Mouse (Mus musculus): ENCODE results near the gene Cc2d1a. TPM values are rescaled to one million over a fixed set of nuclear protein-coding genes. Genes with fewer than 3 reads are reported as not detected.
A peak's percentile ranks its signal among the peaks of the same experiment; 100 is the strongest.

The Cc2d1a gene
- polyA plus RNA-seq, 1 experiment from 2014 or later, result 15.3 TPM

DNA sequence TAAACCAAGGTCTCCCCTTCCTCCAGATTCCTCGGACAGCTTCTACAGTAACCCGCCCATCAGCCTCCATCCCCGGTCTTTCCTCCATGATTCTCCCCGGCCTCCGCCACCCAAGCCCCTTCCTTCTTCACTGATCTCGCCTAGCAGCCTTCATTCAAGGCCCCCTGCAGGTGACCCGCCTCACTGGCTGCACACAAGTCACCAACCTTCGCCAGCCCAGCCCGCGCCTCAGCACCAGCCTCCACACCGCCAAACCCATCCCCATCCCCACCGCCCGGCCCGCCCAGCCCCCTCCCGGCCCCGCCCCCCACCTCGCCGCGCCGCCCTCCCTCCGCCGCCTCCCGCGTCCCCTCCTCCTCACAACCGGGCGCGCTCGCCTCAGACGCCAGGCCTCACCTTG is 43.5 kb downstream of the Cc2d1a start:
- WGBS, result 1% methylated on average over 24 of the region's 29 CpGs

DNA sequence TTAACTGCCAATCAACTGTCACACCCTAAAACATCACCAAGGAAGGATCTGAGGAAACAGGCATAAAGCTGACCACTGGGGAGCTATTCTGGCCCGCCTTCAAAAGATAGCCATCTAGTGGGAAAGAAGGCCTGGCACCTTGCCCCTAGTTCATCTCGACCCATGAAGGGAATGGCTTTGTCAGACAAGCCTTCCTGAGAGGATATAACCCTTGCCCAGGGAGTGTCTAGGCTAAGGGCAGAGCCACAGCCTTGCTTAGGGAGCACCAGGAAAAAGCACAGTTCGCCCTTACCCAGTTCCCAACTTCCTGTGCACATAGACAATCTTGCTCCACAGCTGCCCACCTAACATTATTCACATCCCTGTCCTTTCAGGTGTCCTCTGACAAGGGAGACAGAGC is 44.1 kb downstream of the Cc2d1a start:
- Histone ChIP-seq H3K27ac (replicated peaks) (peak overlapping the region; percentile 81; the same call in 1 of the 2 replicates), H3K9me3 (peaks cover 4% of the 10 kb centered on the region; the same call in 1 of the 2 replicates), H3K4me1 (peaks cover 28% of the 10 kb centered on the region), H3K9ac (peak overlapping the region; percentile 83), H3K4me2 (peak overlapping the region; percentile 87), H3K4me3 (peak overlapping the region; percentile 63), H3K27me3 (replicated peaks) (no peaks in the 10 kb centered on the region), H3K36me3 (peaks cover 42% of the 10 kb centered on the region)
- no peak for ATAC-seq (ENCODE audit: extremely low read depth, insufficient number of reproducible peaks, low FRiP score, low TSS enrichment)
- WGBS, result 48% methylated on average over 3 of the region's 3 CpGs

More for the DNA sequence above, 43.5 kb downstream of the Cc2d1a start:
- H3K36me3 ChIP-seq, result peaks cover 36% of the 10 kb centered on the region
- peaks cover 28% of the 10 kb centered on the region for H3K4me1 ChIP-seq
- H3K4me2 ChIP-seq, result peak overlapping the region; percentile 87
- H3K9me3 ChIP-seq, result peaks cover 4% of the 10 kb centered on the region; the same call in 1 of the 2 replicates
- H3K27ac ChIP-seq (replicated peaks), result peak overlapping the region; percentile 81
- ATAC-seq (ENCODE audit: extremely low read depth, insufficient number of reproducible peaks, low FRiP score, low TSS enrichment), result peak; percentile 72
- peak overlapping the region; percentile 63 for H3K4me3 ChIP-seq
- no peaks in the 10 kb centered on the region for H3K27me3 ChIP-seq (replicated peaks)
- H3K9ac ChIP-seq, result peak overlapping the region; percentile 83

DNA sequence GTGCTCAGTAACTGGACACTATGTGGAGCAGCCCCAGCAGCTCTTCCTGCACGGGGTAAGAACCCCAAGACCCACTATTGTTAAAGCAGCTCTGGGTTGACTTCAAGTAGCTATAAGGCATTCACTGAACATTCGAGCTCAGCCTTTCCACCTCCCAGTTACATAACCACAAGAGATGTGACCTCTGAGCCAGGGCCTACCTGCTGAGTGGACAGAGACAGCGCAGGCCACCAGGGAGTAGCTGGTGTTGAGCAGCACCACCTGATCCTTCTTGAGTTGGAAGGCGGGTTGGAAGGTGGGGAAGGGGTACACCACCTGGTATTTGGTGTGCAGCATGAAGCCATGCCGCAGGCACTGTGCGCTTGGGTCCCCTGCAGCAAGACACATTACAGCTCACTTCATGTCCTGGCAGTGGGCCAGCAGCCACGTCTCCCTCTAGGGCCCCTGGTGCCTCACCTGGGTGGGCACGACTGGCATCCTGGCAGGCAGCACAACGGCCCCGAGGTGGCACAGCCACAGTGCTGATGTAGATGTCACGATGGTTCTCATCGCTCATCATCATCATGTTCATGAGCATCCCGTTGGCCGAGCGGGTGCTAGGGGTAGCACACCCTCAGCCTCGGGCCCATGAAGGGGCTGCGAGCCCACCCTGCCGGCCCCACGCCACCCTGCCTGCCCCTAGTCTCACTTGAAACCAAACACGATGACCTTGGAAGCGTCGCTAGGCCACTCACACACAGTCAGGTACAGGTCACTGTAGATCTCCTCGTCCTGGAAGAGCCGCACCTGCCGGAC is 46.1 kb downstream of the Cc2d1a start:
- peaks cover 62% of the 10 kb centered on the region for H3K36me3 ChIP-seq

DNA sequence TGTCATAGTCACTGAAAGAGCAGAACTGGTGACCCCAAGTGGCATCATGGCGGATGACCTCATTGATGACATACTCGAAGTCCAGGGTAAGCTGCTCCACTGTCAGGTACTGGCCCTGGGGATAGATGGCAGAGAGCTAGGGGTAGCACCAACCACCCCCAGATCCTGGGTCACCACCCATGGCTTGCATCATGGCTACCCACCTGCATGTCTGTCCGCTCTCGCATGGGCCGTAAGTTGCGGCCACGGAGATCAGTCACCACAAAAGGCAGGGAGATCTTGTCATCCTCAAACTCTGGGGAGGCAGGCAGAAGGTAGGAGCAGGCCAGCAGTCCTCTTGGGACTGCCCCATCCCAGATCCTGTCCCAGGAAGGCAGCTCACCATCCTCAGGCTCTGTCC is 49.4 kb downstream of the Cc2d1a start:
- Histone ChIP-seq H3K9me3 (no peaks in the 10 kb centered on the region), H3K27me3 (replicated peaks) (no peaks in the 10 kb centered on the region), H3K27ac (replicated peaks) (no peak overlapping the region), H3K36me3 (peaks cover 93% of the 10 kb centered on the region), H3K9ac (no peak overlapping the region), H3K4me2 (no peak overlapping the region), H3K4me1 (peaks cover 14% of the 10 kb centered on the region), H3K4me3 (no peak overlapping the region)
- ATAC-seq (ENCODE audit: extremely low read depth, insufficient number of reproducible peaks, low FRiP score, low TSS enrichment), result no peak
- WGBS, result 89% methylated on average over 7 of the region's 7 CpGs

More for the DNA sequence above, 46.1 kb downstream of the Cc2d1a start:
- 89% methylated on average over 25 of the region's 25 CpGs for WGBS
- peaks cover 28% of the 10 kb centered on the region for H3K4me1 ChIP-seq
- no peak overlapping the region for H3K4me3 ChIP-seq
- no peak overlapping the region for H3K4me2 ChIP-seq
- H3K9ac ChIP-seq, result no peak overlapping the region
- no peak overlapping the region for H3K27ac ChIP-seq (replicated peaks)
- no peak for ATAC-seq (ENCODE audit: extremely low read depth, insufficient number of reproducible peaks, low FRiP score, low TSS enrichment)
- no peaks in the 10 kb centered on the region for H3K27me3 ChIP-seq (replicated peaks)
- no peaks in the 10 kb centered on the region for H3K9me3 ChIP-seq

DNA sequence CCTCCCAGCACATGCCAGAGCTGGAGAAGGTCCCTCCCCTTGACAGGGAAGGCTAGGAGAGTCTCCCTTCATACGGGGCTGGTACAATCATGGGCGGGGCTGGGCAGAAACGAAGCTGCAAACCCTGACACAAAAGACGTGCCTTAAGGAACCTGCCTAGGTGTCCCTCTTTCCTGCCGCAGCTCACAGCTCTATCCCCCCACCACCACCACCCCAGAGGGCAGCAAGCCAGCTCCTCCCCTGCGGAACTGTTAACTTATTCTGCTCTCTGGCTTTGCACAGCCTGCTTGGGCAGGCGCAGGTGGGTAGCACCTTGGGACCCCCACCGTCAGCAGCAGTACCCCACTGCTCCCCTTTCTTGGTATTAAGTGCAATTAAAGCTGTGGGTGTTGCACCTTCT is 51.7 kb downstream of the Cc2d1a start:
- Histone ChIP-seq H3K36me3 (peaks cover 99% of the 10 kb centered on the region), H3K4me2 (no peak overlapping the region), H3K9me3 (no peaks in the 10 kb centered on the region), H3K27me3 (replicated peaks) (no peaks in the 10 kb centered on the region), H3K27ac (replicated peaks) (no peak overlapping the region), H3K9ac (no peak overlapping the region), H3K4me3 (no peak overlapping the region), H3K4me1 (no peaks in the 10 kb centered on the region)
- ATAC-seq (ENCODE audit: extremely low read depth, insufficient number of reproducible peaks, low FRiP score, low TSS enrichment), result no peak
- 71% methylated on average over 8 of the region's 8 CpGs for WGBS

DNA sequence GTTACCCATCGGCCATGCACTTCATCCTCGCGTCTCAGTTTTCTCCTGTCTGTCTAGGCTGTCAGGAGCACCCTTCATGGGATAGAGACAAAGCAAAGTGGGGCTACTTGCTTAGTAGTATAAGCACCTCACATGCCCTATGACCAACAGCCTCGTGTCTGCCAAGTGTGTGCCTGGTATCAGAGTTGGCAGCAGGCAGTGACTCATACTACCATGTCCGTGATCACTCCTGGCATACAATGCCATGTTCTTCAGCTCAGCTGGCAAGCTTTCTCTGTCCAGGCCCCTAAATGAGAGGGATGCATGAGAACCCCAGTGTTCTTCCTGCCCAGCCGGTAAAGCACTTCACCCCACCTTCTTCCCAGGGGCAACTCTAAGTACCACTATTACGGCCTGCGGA is 57.2 kb downstream of the Cc2d1a start:
- ATAC-seq (ENCODE audit: extremely low read depth, insufficient number of reproducible peaks, low FRiP score, low TSS enrichment), result no peak
- Histone ChIP-seq H3K27me3 (replicated peaks) (no peaks in the 10 kb centered on the region), H3K4me2 (no peak overlapping the region), H3K9me3 (no peaks in the 10 kb centered on the region), H3K4me3 (no peak overlapping the region), H3K9ac (no peak overlapping the region), H3K4me1 (no peaks in the 10 kb centered on the region), H3K36me3 (peaks cover 96% of the 10 kb centered on the region), H3K27ac (replicated peaks) (no peak overlapping the region)
- 86% methylated on average over 8 of the region's 8 CpGs for WGBS

DNA sequence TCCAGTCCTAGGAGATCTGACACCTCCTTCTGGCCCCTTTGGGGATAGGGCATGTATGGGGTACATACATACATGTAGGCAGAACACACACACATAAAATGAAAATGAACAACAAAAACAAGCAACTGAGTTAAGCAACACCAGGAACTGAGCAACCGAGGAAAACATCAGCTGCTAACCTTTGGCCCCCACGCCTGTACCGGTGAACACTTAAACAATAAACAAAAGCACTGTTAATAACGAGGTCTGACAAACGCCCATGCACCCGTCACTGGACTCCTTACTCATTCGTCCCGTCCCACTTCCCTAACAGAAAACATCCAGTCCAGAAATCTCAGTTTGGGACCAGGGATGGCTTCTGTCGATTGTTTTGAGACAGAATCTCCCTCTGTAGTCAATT is 58.5 kb downstream of the Cc2d1a start:
- H3K27ac ChIP-seq (replicated peaks), result no peak overlapping the region
- peaks cover 96% of the 10 kb centered on the region for H3K36me3 ChIP-seq
- WGBS, result 82% methylated on average over 9 of the region's 9 CpGs
- H3K4me3 ChIP-seq, result no peak overlapping the region
- ATAC-seq (ENCODE audit: extremely low read depth, insufficient number of reproducible peaks, low FRiP score, low TSS enrichment), result no peak
- no peaks in the 10 kb centered on the region for H3K9me3 ChIP-seq
- no peaks in the 10 kb centered on the region for H3K4me1 ChIP-seq
- H3K4me2 ChIP-seq, result no peak overlapping the region
- no peak overlapping the region for H3K9ac ChIP-seq
- no peaks in the 10 kb centered on the region for H3K27me3 ChIP-seq (replicated peaks)

DNA sequence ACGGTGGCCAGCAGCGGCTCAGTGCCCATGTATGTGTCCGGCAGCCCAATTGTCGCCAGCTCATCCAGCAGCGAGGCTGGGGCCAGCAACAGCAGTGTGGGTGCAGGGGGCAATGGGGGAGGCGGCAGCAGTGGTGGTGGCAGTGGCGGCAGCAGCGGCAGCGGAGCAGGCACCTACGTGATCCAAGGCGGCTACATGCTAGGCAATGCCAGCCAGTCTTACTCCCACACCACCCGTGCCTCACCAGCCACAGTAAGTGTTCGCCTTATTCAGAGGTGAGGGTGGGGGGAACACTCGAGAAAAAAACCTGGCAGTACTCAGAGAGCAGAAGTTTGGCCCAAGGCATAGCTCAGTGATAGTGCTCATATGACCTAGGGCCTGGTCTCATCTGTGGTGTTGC is 59.9 kb downstream of the Cc2d1a start:
- no peaks in the 10 kb centered on the region for H3K27me3 ChIP-seq (replicated peaks)
- no peak overlapping the region for H3K4me3 ChIP-seq
- no peak overlapping the region for H3K27ac ChIP-seq (replicated peaks)
- 93% methylated on average over 14 of the region's 14 CpGs for WGBS
- no peak overlapping the region for H3K4me2 ChIP-seq
- H3K9ac ChIP-seq, result no peak overlapping the region
- H3K36me3 ChIP-seq, result peaks cover 97% of the 10 kb centered on the region
- H3K4me1 ChIP-seq, result no peaks in the 10 kb centered on the region
- no peak for ATAC-seq (ENCODE audit: extremely low read depth, insufficient number of reproducible peaks, low FRiP score, low TSS enrichment)
- no peaks in the 10 kb centered on the region for H3K9me3 ChIP-seq

DNA sequence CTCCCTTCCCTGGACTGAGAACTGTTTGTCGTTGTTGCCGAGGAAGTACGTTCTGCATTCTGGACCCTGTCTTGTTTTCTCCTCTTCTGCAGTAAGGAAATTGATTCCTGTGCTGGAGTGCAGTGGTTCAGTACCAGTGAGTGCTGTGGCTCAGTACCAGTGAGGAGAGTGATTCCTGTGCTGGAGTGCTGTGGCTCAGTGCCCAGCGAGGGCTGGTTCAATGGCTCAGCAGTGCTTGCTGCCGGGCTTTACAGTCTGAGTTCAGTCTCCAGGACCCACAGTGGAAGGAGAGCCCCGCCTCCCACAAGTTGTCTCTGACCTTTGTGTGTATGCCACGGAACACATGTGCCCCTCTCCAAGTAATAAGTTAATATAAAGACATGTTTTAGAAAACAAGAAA is 60.6 kb downstream of the Cc2d1a start:
- no peak overlapping the region for H3K27ac ChIP-seq (replicated peaks)
- H3K27me3 ChIP-seq (replicated peaks), result no peaks in the 10 kb centered on the region
- H3K9me3 ChIP-seq, result no peaks in the 10 kb centered on the region
- no peak overlapping the region for H3K4me3 ChIP-seq
- no peaks in the 10 kb centered on the region for H3K4me1 ChIP-seq
- H3K9ac ChIP-seq, result no peak overlapping the region
- H3K4me2 ChIP-seq, result no peak overlapping the region
- WGBS, result 80% methylated on average over 7 of the region's 7 CpGs
- peaks cover 97% of the 10 kb centered on the region for H3K36me3 ChIP-seq
- no peak for ATAC-seq (ENCODE audit: extremely low read depth, insufficient number of reproducible peaks, low FRiP score, low TSS enrichment)

DNA sequence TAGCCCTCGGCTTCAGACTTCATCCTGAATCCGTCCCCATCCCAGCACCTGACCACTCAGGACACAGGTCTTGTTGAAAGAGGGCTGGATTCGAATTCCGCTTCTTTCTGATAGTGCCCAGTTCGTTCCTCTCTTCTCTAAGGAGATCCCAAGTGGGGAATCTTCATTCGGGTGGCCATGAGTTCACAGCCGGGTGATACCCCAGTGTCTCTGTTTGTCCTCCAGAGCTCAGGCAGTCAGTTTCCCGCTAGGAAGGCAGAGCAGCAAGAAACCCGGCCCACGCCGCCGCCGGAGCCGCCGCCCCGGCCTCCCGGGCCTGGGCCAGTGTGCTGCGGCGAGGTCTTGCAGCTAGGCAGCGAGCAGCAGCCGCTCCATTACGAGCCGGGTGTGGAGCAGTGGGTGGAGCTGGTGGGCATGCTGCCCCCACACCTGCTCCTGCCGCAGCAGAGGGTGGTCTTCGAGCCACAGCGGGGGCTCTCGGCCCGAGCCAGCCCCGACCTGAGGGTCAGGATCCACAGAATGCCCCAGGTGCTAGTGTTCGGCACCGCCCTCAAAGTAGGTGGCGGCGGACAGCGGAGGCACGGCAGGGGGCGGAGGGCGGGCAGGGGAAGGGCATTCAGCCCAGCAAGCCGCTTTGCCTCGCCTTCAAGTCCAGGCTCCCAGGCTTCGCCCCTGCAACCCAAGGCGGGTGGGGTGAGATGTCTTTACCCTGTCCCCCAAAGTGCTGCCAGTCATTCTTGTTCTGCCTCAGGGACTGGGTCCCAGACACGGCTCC is 63.2 kb downstream of the Cc2d1a start:
- 50% methylated on average over 42 of the region's 42 CpGs for WGBS
- Histone ChIP-seq H3K9me3 (no peaks in the 10 kb centered on the region), H3K4me3 (no peak overlapping the region), H3K4me2 (peak overlapping the region; percentile 47), H3K27me3 (replicated peaks) (no peaks in the 10 kb centered on the region), H3K36me3 (peaks cover 97% of the 10 kb centered on the region), H3K4me1 (no peaks in the 10 kb centered on the region), H3K9ac (0 out of 2 replicates have a peak overlapping the region, but pooled peaks have one; percentile 37), H3K27ac (replicated peaks) (no peak overlapping the region)
- ATAC-seq (ENCODE audit: extremely low read depth, insufficient number of reproducible peaks, low FRiP score, low TSS enrichment), result no peak

DNA sequence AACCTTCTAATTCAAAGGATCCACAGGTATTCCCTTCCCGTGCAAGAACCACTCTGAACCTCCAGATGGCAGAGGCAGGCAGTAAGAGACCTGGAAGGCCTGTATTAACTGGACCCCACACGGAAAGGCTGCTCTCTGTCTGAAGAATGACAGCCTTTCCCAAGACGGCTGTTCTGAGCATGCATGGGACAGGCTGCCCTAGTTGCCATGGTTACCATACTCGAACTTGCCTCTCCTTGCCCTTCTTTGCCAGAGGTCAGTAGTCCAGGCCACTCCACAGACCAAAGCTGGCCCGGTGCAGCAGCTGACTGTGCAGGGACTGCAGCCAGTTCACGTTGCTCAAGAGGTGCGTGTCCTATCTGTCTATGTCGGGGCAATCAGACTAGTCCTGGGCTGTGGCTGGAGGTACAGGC is 63.9 kb downstream of the Cc2d1a start:
- H3K4me3 ChIP-seq, result no peak overlapping the region
- no peak for ATAC-seq (ENCODE audit: extremely low read depth, insufficient number of reproducible peaks, low FRiP score, low TSS enrichment)
- peaks cover 91% of the 10 kb centered on the region for H3K36me3 ChIP-seq
- peaks cover 6% of the 10 kb centered on the region for H3K4me1 ChIP-seq
- no peak overlapping the region for H3K9ac ChIP-seq
- 42% methylated on average over 8 of the region's 8 CpGs for WGBS
- H3K9me3 ChIP-seq, result no peaks in the 10 kb centered on the region
- no peaks in the 10 kb centered on the region for H3K27me3 ChIP-seq (replicated peaks)
- no peak overlapping the region for H3K27ac ChIP-seq (replicated peaks)
- H3K4me2 ChIP-seq, result no peak overlapping the region
